Mouse (Mus musculus) hindbrain, embryonic 11.5 days (tissue): ENCODE results near the gene Sun1. TPM values are rescaled to one million over a fixed set of nuclear protein-coding genes. Genes with fewer than 3 reads are reported as not detected.

Source experiments
- polyA plus RNA-seq: library from polyadenylated mRNA; unstranded; fragments of >200 nt; fragmentation: Nextera tagmentation; extraction: Ambion mirVana; gene quantifications from 2 replicates; pipeline ENCODE4 v1.2.1, GENCODE M21; 2014

The Sun1 gene
- polyA plus RNA-seq, 1 experiment from 2014 or later, result 38.4 TPM

Other genes with a start within 250 kb of the Sun1 start
- gene Pdgfa, start 203.3 kb upstream of the Sun1 start, polyA plus RNA-seq, result 10.9 and 12.4 TPM in 2 replicates
- gene Prkar1b, start 50.6 kb upstream of the Sun1 start, polyA plus RNA-seq, result 19.9 and 26.4 TPM in 2 replicates
- 5.3 and 7.2 TPM in 2 replicates for gene Dnaaf5, start 50.4 kb upstream of the Sun1 start, polyA plus RNA-seq
- gene Get4, start 51.7 kb downstream of the Sun1 start, polyA plus RNA-seq, result 112 and 121 TPM in 2 replicates
- gene Adap1, start 125.0 kb downstream of the Sun1 start, polyA plus RNA-seq, result 2.1 and 4.0 TPM in 2 replicates
- 127 and 129 TPM in 2 replicates for gene Cox19, start 150.8 kb downstream of the Sun1 start, polyA plus RNA-seq
- not detected in 2 replicates for gene Cyp2w1, start 152.0 kb downstream of the Sun1 start, polyA plus RNA-seq
- 1.8 TPM in 2 replicates for gene Gpr146, start 177.1 kb downstream of the Sun1 start, polyA plus RNA-seq
- gene C130050O18Rik, start 204.6 kb downstream of the Sun1 start, polyA plus RNA-seq, result 0.11 and 0.32 TPM in 2 replicates
- gene Gper1, start 222.5 kb downstream of the Sun1 start, polyA plus RNA-seq, result 2.0 and 2.4 TPM in 2 replicates